Mouse (Mus musculus): ENCODE measurements around the gene Bckdk. TPM values are rescaled to one million over a fixed set of nuclear protein-coding genes. Genes with fewer than 3 reads are reported as not detected.

Bckdk gene
- 10 to 100 TPM; 43.0 to 43.2 TPM for total RNA-seq (2021)

DNA sequence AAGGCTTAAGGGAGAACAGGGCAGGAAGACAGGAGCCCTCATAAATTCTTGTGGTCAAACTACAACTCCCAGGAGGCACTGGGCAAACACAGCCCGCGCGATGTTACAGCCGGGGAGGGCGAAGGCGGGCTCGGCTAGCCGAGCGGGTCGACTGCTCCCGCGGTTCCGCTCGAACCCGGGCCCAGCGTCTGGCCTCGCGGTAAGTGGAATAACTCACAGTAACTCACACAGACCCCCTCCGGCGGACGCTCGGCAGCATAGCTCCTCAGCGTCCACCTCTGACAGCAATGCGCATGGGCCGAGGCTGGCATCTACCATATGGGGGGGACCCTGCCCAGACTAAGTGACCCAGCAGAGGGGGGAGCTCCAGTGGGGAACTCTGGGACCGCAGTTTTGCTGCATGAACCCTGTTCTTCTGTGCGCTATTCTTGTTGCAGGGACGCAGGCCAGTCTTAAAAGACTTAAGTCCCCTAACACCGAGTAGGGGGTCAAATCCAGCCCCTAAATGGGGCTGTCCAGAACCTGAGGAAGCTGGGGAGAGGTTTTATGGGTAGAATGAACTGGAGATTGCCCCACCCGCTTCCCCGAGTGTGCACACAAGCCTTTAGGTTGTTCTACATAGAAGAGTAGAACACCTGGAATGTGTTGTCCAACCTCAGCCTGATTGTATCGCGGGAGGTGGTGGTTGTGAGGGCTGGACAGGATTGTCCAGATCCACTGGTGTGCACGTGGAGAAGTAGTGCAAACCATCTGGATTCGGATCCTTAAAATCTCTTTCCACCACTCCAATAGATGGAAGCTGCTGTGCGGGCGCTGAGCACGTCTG, at the start of gene Bckdk:
Gene Bckdk, plus strand, starts transcription at position 112 of the 826 bp plus-strand sequence.
- DNase-seq (ENCODE audit: extremely low spot score in 1 of 2, low spot score in 2 of 2): peak; percentile 75 to 92
- intact Hi-C loops (cut with DNase I): no loop called here

DNA sequence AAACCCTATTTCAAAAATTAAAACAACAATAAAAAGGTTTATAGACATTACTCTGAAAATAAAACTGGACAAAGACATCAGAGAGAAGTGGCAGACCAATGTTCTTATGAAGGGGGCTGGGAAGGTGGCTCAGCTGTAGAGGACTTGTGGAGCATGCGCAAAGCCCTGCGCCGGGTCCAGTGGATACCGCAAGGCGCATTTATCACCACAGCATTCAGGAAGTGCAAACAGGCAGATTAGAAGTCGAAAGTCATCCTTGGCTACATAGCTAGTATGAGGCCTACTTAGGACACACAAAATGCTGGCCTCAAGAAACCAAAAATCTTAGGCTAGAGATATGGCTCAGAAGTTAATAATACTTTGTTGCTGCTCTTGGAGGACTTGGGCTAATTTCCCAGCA, 45.6 kb upstream of the Bckdk start:
- intact Hi-C loops (cut with DNase I): no loop called here
- no peak for DNase-seq (ENCODE audit: extremely low spot score in 1 of 2, low spot score in 2 of 2)

DNA sequence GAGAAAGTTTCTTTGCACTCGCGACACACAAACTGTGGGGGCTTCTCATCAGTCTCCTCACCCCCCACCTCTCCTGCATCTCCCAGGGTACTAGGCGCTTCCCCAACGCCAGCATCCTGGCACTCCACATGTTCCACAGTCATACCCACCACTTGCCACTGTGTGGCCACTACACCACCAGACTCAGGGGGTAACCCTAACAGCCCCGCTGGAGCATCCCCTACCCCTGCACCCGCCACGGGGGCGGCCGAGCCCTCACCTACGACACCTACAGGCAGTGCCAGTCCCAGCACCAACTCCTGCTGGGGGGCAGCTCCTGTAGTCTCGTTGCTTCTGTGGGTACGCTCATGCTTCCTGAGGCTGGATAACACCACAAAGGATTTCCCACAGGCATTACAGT, 37.4 kb upstream of the Bckdk start:
- DNase-seq (ENCODE audit: extremely low spot score in 1 of 2, low spot score in 2 of 2): peak in 1 of 2 experiments; percentile 22
- intact Hi-C loops (cut with DNase I): no loop called here

DNA sequence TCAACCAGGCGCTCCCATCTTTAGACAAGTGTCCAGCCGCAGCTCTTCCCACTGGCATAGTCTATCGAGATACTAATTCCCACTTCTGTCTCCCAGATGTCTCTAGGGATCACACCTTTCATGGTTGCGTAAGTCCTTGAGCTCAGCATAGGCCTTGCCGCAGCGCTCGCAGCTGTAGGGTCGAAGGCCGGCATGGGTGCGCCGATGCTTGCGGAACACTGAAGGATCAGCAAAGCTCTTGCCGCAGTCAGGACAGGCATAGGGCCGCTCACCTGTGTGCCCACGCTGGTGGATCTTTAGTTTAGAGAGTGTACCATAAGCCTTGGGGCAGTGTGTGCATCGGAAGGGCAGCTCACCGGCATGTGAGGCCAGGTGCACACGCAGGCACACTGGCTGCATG, 36.2 kb upstream of the Bckdk start:
- intact Hi-C loops (cut with DNase I): no loop called here
- no peak for DNase-seq (ENCODE audit: extremely low spot score in 1 of 2, low spot score in 2 of 2)

GRCm38 (mm10) chr7:127869149-127869810, 34.6 kb upstream of the Bckdk start:
- intact Hi-C loops (cut with DNase I): no loop called here

GRCm38 (mm10) chr7:127870136-127870821, 33.6 kb upstream of the Bckdk start:
- DNase-seq (ENCODE audit: extremely low spot score in 1 of 2, low spot score in 2 of 2): no peak
- intact Hi-C loops (cut with DNase I): no loop called here

More at GRCm38 (mm10) chr7:127869149-127869810, 34.6 kb upstream of the Bckdk start:
- peak; percentile 33 to 76 for DNase-seq (ENCODE audit: extremely low spot score in 1 of 2, low spot score in 2 of 2)

GRCm38 (mm10) chr7:127874812-127875626, 28.9 kb upstream of the Bckdk start:
- peak; percentile 24 to 55 for DNase-seq (ENCODE audit: extremely low spot score in 1 of 2, low spot score in 2 of 2)
- intact Hi-C loops (cut with DNase I): no loop called here

- peak; percentile 93 to 96 for DNase-seq (ENCODE audit: extremely low spot score in 1 of 2, low spot score in 2 of 2)
- intact Hi-C loops (cut with DNase I): no loop called here
Measured at GRCm38 (mm10) chr7:127875627-127876001, 28.3 kb upstream of the Bckdk start.

DNA sequence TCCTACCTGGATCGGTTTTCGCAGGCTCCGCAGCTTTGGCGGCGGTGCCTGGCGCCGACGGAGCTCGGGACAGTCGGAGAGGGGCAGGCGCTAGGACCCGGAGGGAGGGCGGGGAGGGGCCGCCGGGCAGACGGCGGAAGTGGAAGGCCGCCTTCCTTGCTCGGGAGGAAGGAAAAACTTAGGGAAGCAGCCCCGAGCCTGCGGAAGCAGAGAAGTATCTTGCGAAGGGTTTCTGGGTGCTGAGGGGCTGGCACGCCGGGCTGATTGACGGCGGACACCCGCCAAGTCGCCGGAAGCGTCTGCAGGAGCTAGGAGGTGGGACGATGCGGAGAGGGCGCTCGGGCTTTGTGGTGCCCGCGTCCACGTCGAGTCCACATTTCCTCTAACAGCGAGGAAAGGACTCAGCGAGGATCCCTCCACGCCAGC, 27.8 kb upstream of the Bckdk start, which contains the start of gene Zfp646:
Gene Zfp646, plus strand, starts transcription at position 181 of the 426 bp plus-strand sequence.
- intact Hi-C loops (cut with DNase I): no loop called here

GRCm38 (mm10) chr7:127876467-127877348, 27.2 kb upstream of the Bckdk start, which contains the start of gene Zfp668:
TSS of gene Zfp668 (minus strand) at chr7:127876828.
- DNase-seq (ENCODE audit: extremely low spot score in 1 of 2, low spot score in 2 of 2): peak; percentile 89 to 94
- intact Hi-C loops (cut with DNase I): no loop called here

More for the DNA sequence above, 27.8 kb upstream of the Bckdk start, which contains the start of gene Zfp646:
- DNase-seq (ENCODE audit: extremely low spot score in 1 of 2, low spot score in 2 of 2): peak; percentile 54 to 84

- no peak for DNase-seq (ENCODE audit: extremely low spot score in 1 of 2, low spot score in 2 of 2)
- intact Hi-C loops (cut with DNase I): no loop called here
Measured at GRCm38 (mm10) chr7:127879301-127879700, 24.6 kb upstream of the Bckdk start.

DNA sequence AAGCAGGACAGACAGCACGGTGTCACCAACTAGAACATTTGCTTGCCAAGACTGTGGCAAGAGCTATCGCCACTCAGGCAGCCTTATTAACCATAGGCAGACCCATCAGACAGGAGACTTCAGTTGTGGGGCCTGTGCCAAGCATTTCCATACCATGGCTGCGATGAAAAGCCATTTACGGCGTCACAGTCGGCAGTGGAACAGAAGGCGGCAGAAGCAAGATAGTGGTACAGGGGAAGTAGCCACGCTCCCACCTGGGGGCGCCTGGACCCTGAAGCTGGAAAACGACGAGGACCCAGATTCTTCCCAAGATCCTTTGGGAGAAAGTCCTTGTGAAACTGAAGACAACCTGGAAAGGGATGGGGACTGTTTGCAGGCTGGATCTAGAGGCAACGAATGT, 23.5 kb upstream of the Bckdk start:
- intact Hi-C loops (cut with DNase I): no loop called here

DNA sequence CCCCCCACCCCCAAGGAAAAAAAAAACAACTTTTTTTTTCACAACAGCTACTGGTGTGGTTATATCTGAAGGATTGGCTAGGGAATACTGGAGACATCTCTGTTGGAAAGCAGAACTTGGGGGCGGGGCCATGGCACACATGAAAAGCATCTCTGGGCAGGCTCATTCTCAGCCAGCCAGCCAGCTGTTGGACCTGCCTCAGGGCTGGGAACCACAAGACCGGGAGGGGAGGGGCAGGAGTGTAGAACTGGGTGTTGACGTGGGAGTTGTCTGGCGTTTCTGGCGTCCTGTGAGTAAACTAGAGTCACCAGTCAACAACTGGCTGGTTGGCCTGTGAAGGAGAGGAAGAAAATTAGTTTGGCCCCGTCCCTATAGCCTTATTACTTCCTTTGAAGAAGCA, 17.9 kb upstream of the Bckdk start:
- intact Hi-C loops (cut with DNase I): no loop called here
- DNase-seq (ENCODE audit: extremely low spot score in 1 of 2, low spot score in 2 of 2): peak in 1 of 2 experiments; percentile 58

More for the DNA sequence above, 23.5 kb upstream of the Bckdk start:
- no peak for DNase-seq (ENCODE audit: extremely low spot score in 1 of 2, low spot score in 2 of 2)

GRCm38 (mm10) chr7:127886551-127886950, 17.3 kb upstream of the Bckdk start:
- intact Hi-C loops (cut with DNase I): no loop called here

GRCm38 (mm10) chr7:127887191-127887590, 16.7 kb upstream of the Bckdk start:
- intact Hi-C loops (cut with DNase I): no loop called here

More at GRCm38 (mm10) chr7:127886551-127886950, 17.3 kb upstream of the Bckdk start:
- no peak for DNase-seq (ENCODE audit: extremely low spot score in 1 of 2, low spot score in 2 of 2)

DNA sequence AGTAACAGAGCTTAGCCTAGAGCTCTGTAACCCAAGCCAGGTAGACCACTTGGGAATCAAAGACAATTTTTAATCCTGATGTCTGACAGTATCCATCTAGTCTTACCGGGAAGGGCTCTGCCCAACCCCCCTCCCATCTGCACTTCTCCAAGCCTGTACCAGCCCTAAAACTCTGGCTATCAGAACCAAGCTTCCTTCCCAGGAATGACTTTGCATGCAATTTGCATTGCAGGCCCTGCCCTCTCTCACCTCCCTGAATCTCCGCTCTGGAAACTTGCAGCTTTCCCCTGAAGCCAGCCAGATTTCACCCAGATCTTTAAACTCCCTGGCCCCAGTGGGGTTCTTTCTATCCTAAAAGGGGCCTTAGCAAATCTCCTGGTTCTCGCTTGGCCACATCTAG, 16.1 kb upstream of the Bckdk start:
- intact Hi-C loops (cut with DNase I): no loop called here
- DNase-seq (ENCODE audit: extremely low spot score in 1 of 2, low spot score in 2 of 2): no peak

More at GRCm38 (mm10) chr7:127887191-127887590, 16.7 kb upstream of the Bckdk start:
- DNase-seq (ENCODE audit: extremely low spot score in 1 of 2, low spot score in 2 of 2): no peak

DNA sequence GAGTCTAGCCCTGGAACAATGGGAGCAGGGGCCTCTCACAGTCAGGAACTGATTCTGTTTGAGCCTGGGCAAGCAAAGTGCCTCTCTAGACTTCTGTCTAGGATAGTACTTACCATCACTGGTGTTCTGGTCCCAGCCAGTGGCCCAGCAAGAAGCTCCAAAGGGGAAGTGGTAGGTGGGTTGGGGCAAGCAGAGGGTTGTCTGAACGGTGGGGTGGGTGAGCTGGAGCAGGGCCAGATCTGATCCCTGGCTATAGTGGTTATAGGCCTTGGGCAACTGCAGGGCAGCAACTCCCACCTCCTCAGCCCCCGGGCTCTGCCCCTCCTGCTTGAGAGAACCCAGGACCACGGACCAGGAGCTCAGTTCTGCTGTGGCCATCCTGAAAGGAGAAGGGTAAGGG, 15.1 kb upstream of the Bckdk start:
- intact Hi-C loops (cut with DNase I): no loop called here
- DNase-seq (ENCODE audit: extremely low spot score in 1 of 2, low spot score in 2 of 2): no peak

Data from left cerebral cortex, postnatal 10 days (tissue).